Mouse (Mus musculus) heart, postnatal 14 days (tissue): Measurements from ENCODE around the gene Rpl3. TPM values are rescaled to one million over a fixed set of nuclear protein-coding genes. Genes with fewer than 3 reads are reported as not detected.
A peak's percentile ranks its signal among the peaks of the same experiment; 100 is the strongest.

Experiments
- DNase-seq, 2 experiments: peaks; one replicate each; pipeline ENCODE4 v3.0.0; 2021 to 2022
- intact Hi-C: fragments of 180-260 bp; cut with DNase I; formaldehyde crosslinking; loops from one replicate; pipeline ENCODE4 v1.15.1; 2025
- total RNA-seq, 2 experiments: library from RNA; stranded (reverse); gene quantifications; 2 replicates each; pipeline ENCODE4 v1.2.3; 2021

Gene Rpl3
- total RNA-seq, 2 experiments from 2014 or later = 278 to 293 TPM

GRCm38 (mm10) chr15:80092599-80092998 is 931 bp upstream of the Rpl3 start:
- intact Hi-C loops = loop anchor here (5.0 kb wide), 1 partner anchor 40 kb away; the partner anchor contains the start of gene Tab1
- no peak for DNase-seq

GRCm38 (mm10) chr15:80092041-80092441 is 373 bp upstream of the Rpl3 start:
- intact Hi-C loops = loop anchor here (5.0 kb wide), 1 partner anchor 40 kb away; the partner anchor contains the start of gene Tab1
- DNase-seq = no peak

GRCm38 (mm10) chr15:80090741-80091120 is 937 bp downstream of the Rpl3 start:
- intact Hi-C loops = loop anchor here (5.0 kb wide), 1 partner anchor 42 kb away; the partner anchor contains the start of gene Tab1
- no peak for DNase-seq

GRCm38 (mm10) chr15:80090155-80090554 is 1.5 kb downstream of the Rpl3 start:
- intact Hi-C loops = loop anchor here (5.0 kb wide), 1 partner anchor 42 kb away; the partner anchor contains the start of gene Tab1
- no peak for DNase-seq

- intact Hi-C loops = loop anchor here (2.0 to 5.0 kb wide), 2 partner anchors 136 to 614 kb away; no protein-coding TSS in a partner anchor
- peak; percentile 88 to 93 for DNase-seq
Observed at GRCm38 (mm10) chr15:80088637-80089036, 3.0 kb downstream of the Rpl3 start.

GRCm38 (mm10) chr15:80087406-80088012 is 4.2 kb downstream of the Rpl3 start:
- intact Hi-C loops = loop anchor here (2.0 to 5.0 kb wide), 2 partner anchors 137 to 615 kb away; no protein-coding TSS in a partner anchor
- no peak for DNase-seq

- intact Hi-C loops = loop anchor here (5.0 kb wide), 1 partner anchor 251 kb away; the partner anchor contains the start of genes Cbx6 and Npcd
- DNase-seq = no peak
Observed at GRCm38 (mm10) chr15:80083740-80084139, 7.9 kb downstream of the Rpl3 start.

GRCm38 (mm10) chr15:80083276-80083731 is 8.4 kb downstream of the Rpl3 start:
- intact Hi-C loops = loop anchor here (5.0 kb wide), 1 partner anchor 251 kb away; the partner anchor contains the start of genes Cbx6 and Npcd
- DNase-seq = peak; percentile 96 to 98

- DNase-seq = no peak
- intact Hi-C loops = loop anchor here (5.0 kb wide), 1 partner anchor 250 kb away; the partner anchor contains the start of genes Cbx6 and Npcd
Observed at GRCm38 (mm10) chr15:80082661-80083275, 8.9 kb downstream of the Rpl3 start.

- DNase-seq = no peak
- intact Hi-C loops = loop anchor here (5.0 kb wide), 1 partner anchor 250 kb away; the partner anchor contains the start of genes Cbx6 and Npcd
Observed at GRCm38 (mm10) chr15:80081801-80082546, 9.7 kb downstream of the Rpl3 start.

- DNase-seq = no peak
- intact Hi-C loops = loop anchor here (5.0 kb wide), 1 partner anchor 249 kb away; the partner anchor contains the start of genes Cbx6 and Npcd
Observed at GRCm38 (mm10) chr15:80080711-80081615, 10.7 kb downstream of the Rpl3 start.

- DNase-seq = no peak
- intact Hi-C loops = loop anchor here (5.0 kb wide), 2 partner anchors 248 to 328 kb away; partner anchors contain the start of genes Cbx6 and Npcd
Observed at GRCm38 (mm10) chr15:80079954-80080353, 11.7 kb downstream of the Rpl3 start.

GRCm38 (mm10) chr15:80079129-80079668 is 12.5 kb downstream of the Rpl3 start:
- no peak for DNase-seq
- intact Hi-C loops = loop anchor here (5.0 kb wide), 1 partner anchor 327 kb away; no protein-coding TSS in a partner anchor

- DNase-seq = no peak
- intact Hi-C loops = loop anchor here (5.0 kb wide), 1 partner anchor 326 kb away; no protein-coding TSS in a partner anchor
Observed at GRCm38 (mm10) chr15:80078058-80078814, 13.4 kb downstream of the Rpl3 start.

- peak; percentile 77 to 85 for DNase-seq
- intact Hi-C loops = loop anchor here (1.0 to 5.0 kb wide), 2 partner anchors 130 to 324 kb away; no protein-coding TSS in a partner anchor
Observed at GRCm38 (mm10) chr15:80076338-80077136, 15.1 kb downstream of the Rpl3 start.

GRCm38 (mm10) chr15:80075733-80076337 is 15.8 kb downstream of the Rpl3 start:
- no peak for DNase-seq
- intact Hi-C loops = loop anchor here (1.0 to 5.0 kb wide), 3 partner anchors 25 to 324 kb away; no protein-coding TSS in a partner anchor

- DNase-seq = no peak
- intact Hi-C loops = loop anchor here (2.0 to 5.0 kb wide), 2 partner anchors 25 to 323 kb away; no protein-coding TSS in a partner anchor
Observed at GRCm38 (mm10) chr15:80075374-80075694, 16.3 kb downstream of the Rpl3 start.
